Mouse (Mus musculus): ENCODE results near the gene Tsen54. TPM values are rescaled to one million over a fixed set of nuclear protein-coding genes. Genes with fewer than 3 reads are reported as not detected.

Tsen54 gene
- 29.6 and 32.5 TPM in 2 replicates for polyA plus RNA-seq (2012; rRNA removed)

DNA sequence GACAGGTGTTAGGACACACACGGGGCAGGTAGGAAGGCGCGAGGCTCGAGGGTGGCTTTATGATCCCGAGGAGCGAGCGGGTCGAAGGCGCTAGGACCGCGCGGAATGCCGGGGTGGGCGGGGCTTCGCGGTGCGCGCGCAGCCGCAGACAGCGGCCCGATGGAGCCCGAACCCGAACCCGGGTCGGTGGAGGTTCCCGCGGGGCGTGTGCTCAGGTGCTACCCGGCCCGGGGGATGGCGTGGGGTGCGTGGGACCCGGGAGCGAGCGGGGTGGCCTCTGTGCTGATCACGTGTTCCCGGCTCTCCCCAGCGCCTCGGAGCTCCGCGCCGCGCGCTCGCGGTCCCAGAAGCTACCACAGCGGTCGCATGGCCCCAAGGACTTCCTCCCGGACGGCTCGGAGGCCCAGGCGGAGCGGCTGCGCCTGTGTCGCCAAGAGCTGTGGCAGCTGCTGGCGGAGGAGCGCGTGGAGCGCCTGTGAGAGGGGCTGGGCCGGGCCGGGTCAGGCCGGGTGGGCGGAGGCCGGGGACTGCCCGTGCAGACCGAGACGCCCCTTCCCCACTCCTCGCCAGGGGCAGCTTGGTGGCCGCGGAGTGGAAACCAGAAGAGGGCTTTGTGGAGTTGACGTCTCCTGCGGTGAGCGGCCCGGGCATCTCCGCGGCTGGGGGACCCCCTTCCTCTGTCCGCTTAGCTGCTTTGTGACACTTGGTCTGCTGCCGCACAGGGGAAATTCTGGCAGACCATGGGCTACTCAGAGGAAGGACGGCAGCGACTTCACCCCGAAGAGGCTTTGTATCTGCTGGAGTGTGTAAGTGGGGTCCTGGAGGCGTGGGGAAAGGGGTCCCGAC is at the start of gene Tsen54:
Tsen54 (plus strand) TSS at position 120 of the 846 bp plus-strand sequence.

GRCm38 (mm10) chr11:115765103-115765606 is 49.4 kb upstream of the Tsen54 start, which contains the start of gene Tmem94:
Tmem94 (plus strand) TSS chr11:115765433.

DNA sequence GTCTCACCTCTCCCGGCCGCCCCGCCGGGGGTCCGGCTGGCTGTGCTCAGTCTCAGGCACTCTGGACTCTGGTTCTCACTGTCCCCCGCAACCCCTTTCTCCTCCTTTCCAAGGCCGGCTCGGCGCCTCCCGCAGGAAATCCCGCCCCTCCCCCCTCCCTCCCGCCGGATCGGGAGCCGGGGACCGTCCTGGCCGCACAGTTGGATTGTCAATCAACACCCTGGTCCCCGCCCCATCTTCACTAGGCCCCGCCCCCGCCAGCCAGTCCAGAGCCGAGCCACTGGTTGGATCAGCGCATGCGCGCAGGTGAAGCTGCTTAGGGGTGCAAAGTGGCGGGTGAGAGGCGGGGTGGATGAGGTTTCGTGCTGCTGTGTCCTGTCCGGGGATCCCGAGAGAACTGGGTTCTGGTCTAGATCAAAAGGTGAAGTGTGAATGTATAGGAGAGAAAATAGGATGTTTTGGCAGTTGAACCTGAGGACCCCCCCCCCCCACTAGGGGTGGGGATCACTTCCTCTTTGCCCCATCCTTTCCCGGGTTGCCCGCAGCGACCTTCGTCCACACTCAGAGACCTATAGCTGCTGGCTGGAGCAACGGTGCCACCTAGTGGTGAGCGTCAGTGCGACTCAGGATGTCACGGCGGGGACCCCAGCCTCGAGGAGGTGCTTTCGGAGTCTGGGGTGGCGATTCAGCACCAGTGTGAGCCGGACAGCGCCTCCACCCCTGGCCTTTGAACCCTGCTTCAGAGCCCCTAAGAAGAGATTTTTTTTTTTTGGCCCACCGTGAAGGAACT is 822 bp upstream of the Tsen54 start, which contains the start of gene Caskin2:
Caskin2 (minus strand) TSS at position 133 of the 790 bp plus-strand sequence.

GRCm38 (mm10) chr11:115823774-115824740 is 9.5 kb downstream of the Tsen54 start, which contains the start of gene Llgl2:
Llgl2 (plus strand) TSS chr11:115824049.

GRCm38 (mm10) chr11:115858354-115858753 is 43.8 kb downstream of the Tsen54 start, which contains the start of gene Myo15b:
Myo15b (plus strand) TSS chr11:115858406.

Other genes starting within 250 kb of the Tsen54 start
- gene Mrps7, start 210.8 kb upstream of the Tsen54 start, polyA plus RNA-seq (2012; rRNA removed) = 39.4 and 39.7 TPM in 2 replicates
- gene Gga3, start 210.7 kb upstream of the Tsen54 start, polyA plus RNA-seq (2012; rRNA removed) = 48.1 and 53.0 TPM in 2 replicates
- gene Mif4gd, start 201.8 kb upstream of the Tsen54 start, polyA plus RNA-seq (2012; rRNA removed) = 19.2 and 23.0 TPM in 2 replicates
- 53.5 and 57.1 TPM in 2 replicates for gene Slc25a19, start 186.4 kb upstream of the Tsen54 start, polyA plus RNA-seq (2012; rRNA removed)
- 111 and 113 TPM in 2 replicates for gene Grb2, start 106.1 kb upstream of the Tsen54 start, polyA plus RNA-seq (2012; rRNA removed)
- gene Tmem94, start 49.3 kb upstream of the Tsen54 start, polyA plus RNA-seq (2012; rRNA removed) = 51.0 and 52.8 TPM in 2 replicates
- 20.5 and 22.6 TPM in 2 replicates for gene Caskin2, start 1.1 kb upstream of the Tsen54 start, polyA plus RNA-seq (2012; rRNA removed)
- 2.4 and 3.4 TPM in 2 replicates for gene Llgl2, start 9.3 kb downstream of the Tsen54 start, polyA plus RNA-seq (2012; rRNA removed)
- gene Myo15b, start 43.7 kb downstream of the Tsen54 start, polyA plus RNA-seq (2012; rRNA removed) = 0.16 and 0.30 TPM in 2 replicates
- gene Smim5, start 85.2 kb downstream of the Tsen54 start, polyA plus RNA-seq (2012; rRNA removed) = 0.76 and 2.2 TPM in 2 replicates
- gene Smim6, start 97.3 kb downstream of the Tsen54 start, polyA plus RNA-seq (2012; rRNA removed) = 0.05 and 0.10 TPM in 2 replicates
- gene Sap30bp, start 118.6 kb downstream of the Tsen54 start, polyA plus RNA-seq (2012; rRNA removed) = 64.1 and 68.2 TPM in 2 replicates
- gene Recql5, start 118.8 kb downstream of the Tsen54 start, polyA plus RNA-seq (2012; rRNA removed) = 31.3 TPM in 2 replicates
- gene Itgb4, start 160.0 kb downstream of the Tsen54 start, polyA plus RNA-seq (2012; rRNA removed) = 0.79 and 2.7 TPM in 2 replicates
- gene Galk1, start 198.0 kb downstream of the Tsen54 start, polyA plus RNA-seq (2012; rRNA removed) = 39.2 and 49.6 TPM in 2 replicates
- gene H3f3b, start 213.2 kb downstream of the Tsen54 start, polyA plus RNA-seq (2012; rRNA removed) = 1,147 and 1,200 TPM in 2 replicates
- gene Unk, start 215.6 kb downstream of the Tsen54 start, polyA plus RNA-seq (2012; rRNA removed) = 70.9 and 74.5 TPM in 2 replicates

Data from central nervous system, embryonic 14 days (tissue).